Mouse (Mus musculus): ENCODE measurements at regions not wholly inside any gene's neighbourhood (a gene's known extent, or its start where the extent isn't known, plus 50 kb on each side); places are given as distances from the start of the nearest gene placed in this dataset.
A peak's percentile ranks its signal among the peaks of the same experiment; 100 is the strongest.

DNA sequence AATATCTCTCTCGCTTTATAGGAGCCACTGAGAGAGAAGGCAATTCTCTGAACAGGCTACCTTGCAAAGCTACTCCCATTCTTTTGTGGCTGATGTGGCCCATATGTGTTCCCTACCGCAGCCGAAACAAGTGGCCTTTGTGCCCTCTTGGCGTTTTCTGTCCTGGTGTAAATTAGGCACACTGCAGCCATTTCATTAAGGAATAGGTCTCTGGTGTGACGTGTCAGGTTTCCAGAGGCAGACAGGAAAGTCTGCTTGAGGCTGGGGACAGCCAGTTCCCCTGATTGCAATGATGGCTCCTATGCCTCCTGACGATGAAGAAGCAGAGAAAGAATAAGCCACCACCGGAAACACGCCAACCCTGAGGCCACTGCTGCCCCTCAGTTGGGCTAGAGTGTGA is 59.3 kb upstream of the Bcor start:
- peaks cover 10% of the 10 kb centered on the region for H3K27me3 ChIP-seq
- no peak overlapping the region for H3K9ac ChIP-seq
- H3K4me3 ChIP-seq: no peak overlapping the region
- H3K36me3 ChIP-seq: no peaks in the 10 kb centered on the region
- H3K4me2 ChIP-seq (replicated peaks): no peak overlapping the region
- 0 out of 2 replicates have a peak, but pooled peaks have one; percentile 36 for ATAC-seq (ENCODE audit: low FRiP score, low read depth)
- no peaks in the 10 kb centered on the region for H3K9me3 ChIP-seq
- H3K27ac ChIP-seq: no peak overlapping the region
- H3K4me1 ChIP-seq: peaks cover 7% of the 10 kb centered on the region; the same call in 1 of the 2 replicates
- 35% methylated on average over 8 of the region's 8 CpGs for WGBS

DNA sequence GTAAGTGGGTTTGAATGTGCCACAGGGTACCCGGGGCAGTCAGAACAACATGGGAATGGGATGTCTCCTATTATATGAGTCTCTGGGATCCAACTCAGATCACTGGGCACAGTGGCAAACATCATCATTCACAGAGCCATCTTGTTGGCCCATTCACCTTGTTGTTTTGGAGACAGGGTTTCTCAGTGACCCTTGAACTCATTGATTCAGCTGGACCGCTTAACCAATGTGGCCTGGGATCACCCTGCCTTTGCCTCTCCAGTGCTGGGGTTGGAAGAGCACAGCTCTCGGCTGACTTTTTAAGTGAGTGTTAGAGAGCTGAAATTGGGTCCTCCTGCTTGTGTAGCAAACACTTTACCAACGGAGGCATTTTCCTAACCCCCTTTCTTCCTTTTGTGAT is 64.2 kb upstream of the Bcor start:
- Histone ChIP-seq H3K4me3 (no peak overlapping the region), H3K9ac (no peak overlapping the region)
- 69% methylated on average over 4 of the region's 4 CpGs for WGBS

DNA sequence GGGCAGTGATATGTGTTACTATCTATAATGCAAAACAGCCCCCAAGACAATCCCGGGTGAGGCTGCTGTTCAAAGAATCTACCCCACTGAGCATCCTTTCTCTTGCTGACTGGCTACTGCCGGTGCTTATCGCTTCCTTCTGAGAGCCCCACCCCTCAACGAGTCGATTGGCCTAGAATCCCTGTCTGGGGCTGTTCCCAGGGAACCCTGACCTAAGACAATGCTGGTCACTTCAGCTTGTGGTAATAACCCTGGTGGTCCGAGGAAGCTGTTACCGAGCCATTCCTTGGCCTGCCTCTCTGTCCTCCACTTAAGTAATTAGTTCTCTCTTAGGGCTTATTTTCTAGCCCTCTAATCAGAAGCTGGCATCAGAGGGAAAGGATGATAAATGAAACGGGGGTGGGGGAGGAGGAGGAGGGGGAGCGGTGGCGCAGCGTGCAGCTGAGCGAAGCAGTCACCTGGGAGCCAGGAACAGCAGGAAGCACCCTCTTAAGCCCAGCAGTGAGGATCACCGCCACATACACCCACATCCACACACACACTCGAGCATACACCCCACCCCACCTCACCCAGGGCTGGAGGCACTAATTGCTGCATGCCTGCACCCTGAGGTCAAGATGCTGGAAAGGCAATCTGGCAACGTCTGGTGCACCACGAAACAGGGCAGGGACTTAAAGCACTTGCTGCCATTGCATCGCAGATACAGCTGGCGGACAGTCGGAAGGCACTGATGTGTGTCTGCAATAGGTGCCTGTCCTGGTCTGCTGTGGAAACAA is 65.1 kb upstream of the Bcor start:
- H3K9me3 ChIP-seq: no peaks in the 10 kb centered on the region
- ATAC-seq (ENCODE audit: low FRiP score, low read depth): no peak
- H3K27ac ChIP-seq: no peak overlapping the region
- H3K4me1 ChIP-seq: peaks cover 8% of the 10 kb centered on the region; the same call in 1 of the 2 replicates
- no peaks in the 10 kb centered on the region for H3K36me3 ChIP-seq
- no peak overlapping the region for H3K4me3 ChIP-seq
- H3K27me3 ChIP-seq: peaks cover 22% of the 10 kb centered on the region
- no peak overlapping the region for H3K9ac ChIP-seq
- WGBS: 8% methylated on average over 14 of the region's 19 CpGs
- peak overlapping the region; percentile 41 for H3K4me2 ChIP-seq (replicated peaks)

More for the DNA sequence above, 64.2 kb upstream of the Bcor start:
- Histone ChIP-seq H3K27ac (no peak overlapping the region), H3K9me3 (no peaks in the 10 kb centered on the region), H3K4me1 (peaks cover 11% of the 10 kb centered on the region; the same call in 1 of the 2 replicates), H3K4me2 (replicated peaks) (no peak overlapping the region), H3K36me3 (no peaks in the 10 kb centered on the region), H3K27me3 (peaks cover 22% of the 10 kb centered on the region)
- no peak for ATAC-seq (ENCODE audit: low FRiP score, low read depth)

DNA sequence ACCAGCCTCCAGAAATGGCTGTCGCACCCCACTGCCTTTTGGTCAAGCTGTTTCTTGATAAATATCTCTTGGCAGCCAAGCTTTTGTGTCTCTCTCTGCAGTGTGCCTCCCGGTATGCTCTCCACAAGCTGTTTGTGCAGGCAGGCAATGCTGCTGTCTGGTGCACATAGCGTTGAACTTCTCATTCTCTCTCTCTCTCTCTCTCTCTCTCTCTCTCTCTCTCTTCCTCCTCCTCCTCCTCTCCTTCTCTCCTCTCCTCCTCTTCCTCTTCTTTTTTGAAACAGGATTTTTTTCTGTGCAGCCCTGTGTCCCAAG is 65.7 kb upstream of the Bcor start:
- Histone ChIP-seq H3K9ac (no peak overlapping the region), H3K4me3 (no peak overlapping the region), H3K4me2 (replicated peaks) (peak overlapping the region; percentile 41), H3K4me1 (peaks cover 8% of the 10 kb centered on the region; the same call in 1 of the 2 replicates), H3K36me3 (no peaks in the 10 kb centered on the region), H3K9me3 (0 out of 2 replicates have a peak, but pooled peaks cover under 1% of the 10 kb centered on the region), H3K27me3 (peaks cover 22% of the 10 kb centered on the region), H3K27ac (no peak overlapping the region)
- no peak for ATAC-seq (ENCODE audit: low FRiP score, low read depth)
- 15% methylated on average over 3 of the region's 3 CpGs for WGBS

DNA sequence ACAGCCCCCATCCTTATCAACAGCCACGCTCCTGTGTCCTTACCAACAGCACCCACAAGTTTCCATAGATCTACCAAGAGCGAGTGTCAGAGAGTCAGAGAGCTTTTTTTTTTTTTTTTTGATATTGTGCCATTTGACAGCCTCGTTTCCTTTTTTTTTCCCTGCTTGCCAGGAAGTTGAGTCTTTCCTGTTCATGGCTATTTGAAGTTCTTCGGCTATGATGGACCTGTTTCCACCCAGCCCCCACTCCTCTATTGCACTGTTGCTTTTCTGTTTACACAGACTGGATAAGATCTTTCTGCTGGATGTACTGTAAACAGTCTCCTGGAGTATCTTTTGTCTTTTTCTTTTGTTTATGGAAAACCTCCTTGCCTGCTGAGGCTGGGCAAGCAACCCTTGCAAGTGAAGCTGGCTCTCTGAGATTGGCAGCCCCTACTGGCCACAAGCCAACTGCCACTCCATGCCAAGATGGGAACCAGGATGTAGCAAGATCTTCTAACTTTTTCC is 80.4 kb upstream of the Bcor start:
- Histone ChIP-seq H3K27me3 (no peaks in the 10 kb centered on the region), H3K4me1 (no peaks in the 10 kb centered on the region), H3K9ac (no peak overlapping the region), H3K4me2 (replicated peaks) (no peak overlapping the region), H3K27ac (no peak overlapping the region), H3K4me3 (no peak overlapping the region), H3K36me3 (no peaks in the 10 kb centered on the region), H3K9me3 (no peaks in the 10 kb centered on the region)
- WGBS: 70% methylated on average over 4 of the region's 4 CpGs
- ATAC-seq (ENCODE audit: low FRiP score, low read depth): no peak

DNA sequence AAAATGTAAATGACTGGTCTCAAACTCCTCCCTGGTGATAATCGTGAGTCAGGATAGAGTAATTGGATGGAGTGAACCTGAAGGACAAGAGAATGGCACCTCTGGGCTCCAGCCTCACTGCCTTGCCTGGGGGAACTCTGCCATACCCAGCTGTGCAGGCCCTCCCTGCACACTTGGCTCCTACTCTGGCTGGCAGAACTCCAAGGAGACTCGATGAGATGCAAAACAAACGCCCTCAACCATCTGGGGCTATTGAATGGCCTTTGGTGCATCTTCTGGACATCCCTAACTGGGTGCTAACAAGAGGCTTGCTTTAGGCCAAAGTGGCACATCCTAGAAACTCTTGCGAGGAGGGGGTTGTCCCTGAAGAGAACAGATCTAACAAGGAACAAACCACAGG is 81.6 kb upstream of the Bcor start:
- no peaks in the 10 kb centered on the region for H3K9me3 ChIP-seq
- ATAC-seq (ENCODE audit: low FRiP score, low read depth): no peak
- no peak overlapping the region for H3K27ac ChIP-seq
- H3K27me3 ChIP-seq: no peaks in the 10 kb centered on the region
- no peak overlapping the region for H3K4me2 ChIP-seq (replicated peaks)
- 57% methylated on average over 4 of the region's 4 CpGs for WGBS
- no peak overlapping the region for H3K4me3 ChIP-seq
- no peaks in the 10 kb centered on the region for H3K4me1 ChIP-seq
- H3K36me3 ChIP-seq: no peaks in the 10 kb centered on the region
- H3K9ac ChIP-seq: no peak overlapping the region

DNA sequence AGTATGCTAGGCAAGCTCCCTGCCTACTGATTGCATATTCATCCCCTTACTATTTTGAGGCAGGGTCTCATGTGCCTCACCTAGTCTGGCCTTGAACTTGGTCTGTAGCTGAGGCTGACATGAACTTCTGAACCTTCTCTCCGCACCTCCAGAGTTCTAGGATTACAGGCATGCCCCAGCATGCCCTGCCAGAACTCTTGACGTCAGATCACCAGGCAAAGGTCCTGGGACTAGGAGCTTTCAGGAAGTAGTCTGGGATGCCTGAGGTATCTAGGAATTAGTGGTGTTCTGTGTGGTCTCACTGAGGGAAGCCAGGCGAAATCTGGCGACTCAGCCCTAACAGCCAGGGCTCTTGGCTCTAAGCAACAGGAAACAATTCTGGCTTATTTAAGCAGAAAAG is 88.9 kb upstream of the Bcor start:
- no peaks in the 10 kb centered on the region for H3K4me1 ChIP-seq
- H3K9me3 ChIP-seq: no peaks in the 10 kb centered on the region
- WGBS: 45% methylated on average over 4 of the region's 4 CpGs
- H3K27ac ChIP-seq: no peak overlapping the region
- H3K27me3 ChIP-seq: peaks cover 19% of the 10 kb centered on the region; the same call in 1 of the 2 replicates
- H3K9ac ChIP-seq: no peak overlapping the region
- no peaks in the 10 kb centered on the region for H3K36me3 ChIP-seq
- no peak overlapping the region for H3K4me2 ChIP-seq (replicated peaks)
- ATAC-seq (ENCODE audit: low FRiP score, low read depth): no peak
- no peak overlapping the region for H3K4me3 ChIP-seq

DNA sequence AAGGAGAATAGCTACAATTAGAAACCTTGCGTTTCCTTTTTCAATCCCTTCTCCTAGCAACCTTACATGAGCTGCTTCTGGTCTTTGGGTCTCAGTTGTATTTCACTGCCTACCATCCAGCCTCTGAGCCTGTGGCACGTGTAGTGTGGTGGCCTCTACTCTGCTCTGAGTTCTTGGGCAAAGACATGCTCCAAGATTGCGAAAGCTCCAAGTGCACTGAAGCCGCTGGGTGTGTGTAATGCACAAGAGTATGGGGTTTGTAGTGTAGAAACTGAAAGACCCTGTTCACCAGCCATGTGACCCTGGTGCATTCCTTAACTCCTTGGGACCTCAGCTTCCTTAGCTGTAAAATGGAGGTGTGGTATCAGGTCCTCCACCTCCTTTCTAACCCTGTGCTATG is 89.8 kb upstream of the Bcor start:
- H3K4me3 ChIP-seq: no peak overlapping the region
- no peak overlapping the region for H3K4me2 ChIP-seq (replicated peaks)
- H3K36me3 ChIP-seq: no peaks in the 10 kb centered on the region
- ATAC-seq (ENCODE audit: low FRiP score, low read depth): no peak
- no peak overlapping the region for H3K9ac ChIP-seq
- H3K27me3 ChIP-seq: peaks cover 19% of the 10 kb centered on the region; the same call in 1 of the 2 replicates
- H3K4me1 ChIP-seq: no peaks in the 10 kb centered on the region
- WGBS: 72% methylated on average over 4 of the region's 4 CpGs
- no peak overlapping the region for H3K27ac ChIP-seq
- H3K9me3 ChIP-seq: no peaks in the 10 kb centered on the region

DNA sequence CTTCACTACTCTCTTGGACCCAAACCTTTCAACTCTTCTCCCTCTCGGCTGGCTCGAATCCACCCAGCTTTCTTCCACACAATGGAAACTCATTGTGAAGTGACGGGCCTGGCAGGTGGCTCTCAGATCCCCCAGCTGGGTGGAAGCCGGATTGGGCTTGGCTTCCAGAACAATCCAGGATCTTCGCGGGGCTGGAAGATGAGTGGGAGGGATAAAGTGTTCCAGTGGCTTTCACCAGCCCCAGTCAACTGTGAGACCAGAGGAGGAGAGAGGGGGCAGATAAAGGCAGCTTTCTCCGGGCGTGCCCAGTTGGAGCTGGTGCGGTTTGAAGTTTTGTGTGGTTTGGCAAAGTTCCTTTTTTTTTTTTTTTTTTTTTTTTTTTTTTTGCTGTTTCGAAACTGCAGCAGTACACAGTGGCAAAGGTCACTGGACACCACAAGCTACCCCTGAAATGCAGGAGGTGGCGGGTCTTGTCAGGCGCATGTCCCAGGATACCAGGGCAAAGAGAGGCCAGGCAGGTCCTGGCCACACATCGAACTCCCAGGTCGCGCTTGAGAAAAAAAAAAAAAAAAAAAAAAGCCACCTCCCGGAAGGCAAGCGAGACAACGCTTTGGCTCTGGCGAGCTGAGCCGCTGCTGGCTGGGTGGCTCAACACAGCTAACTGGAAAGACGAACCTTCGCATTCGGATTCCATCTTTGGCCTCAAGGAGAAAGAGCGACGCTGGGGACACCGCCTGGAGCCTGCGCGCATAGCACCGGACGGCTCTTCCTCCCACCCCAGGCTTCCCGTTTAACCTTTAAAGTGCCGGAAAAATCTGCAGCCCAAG is 91.9 kb upstream of the Bcor start:
- Histone ChIP-seq H3K4me2 (replicated peaks) (peak overlapping the region; percentile 64), H3K4me3 (peak overlapping the region; percentile 31), H3K9me3 (no peaks in the 10 kb centered on the region), H3K9ac (no peak overlapping the region), H3K36me3 (no peaks in the 10 kb centered on the region), H3K27me3 (peaks cover 23% of the 10 kb centered on the region; the same call in 1 of the 2 replicates), H3K27ac (no peak overlapping the region), H3K4me1 (no peaks in the 10 kb centered on the region)
- peak; percentile 80 for ATAC-seq (ENCODE audit: low FRiP score, low read depth)
- WGBS: 16% methylated on average over 32 of the region's 32 CpGs

DNA sequence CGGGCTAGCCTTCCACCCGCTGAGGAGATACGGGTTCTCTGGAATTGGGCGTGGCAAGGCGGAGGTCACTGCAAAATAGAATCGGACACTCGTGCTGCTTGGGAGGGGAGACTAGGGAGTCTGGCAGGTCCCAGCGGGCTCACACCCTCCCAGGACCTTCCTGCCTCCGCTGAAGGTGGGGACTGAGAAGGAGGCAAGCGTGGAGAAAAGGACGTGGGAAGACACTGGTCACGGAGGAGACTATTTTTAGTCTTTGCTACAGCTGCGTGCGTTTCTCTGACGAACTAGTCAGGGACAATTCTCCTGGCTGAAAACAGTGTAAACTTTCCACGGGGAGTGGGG is 92.5 kb upstream of the Bcor start:
- no peak; the same call in 1 of the 2 replicates for ATAC-seq (ENCODE audit: low FRiP score, low read depth)
- Histone ChIP-seq H3K27ac (no peak overlapping the region), H3K27me3 (peaks cover 25% of the 10 kb centered on the region; the same call in 1 of the 2 replicates), H3K4me1 (no peaks in the 10 kb centered on the region), H3K4me2 (replicated peaks) (peak overlapping the region; percentile 64), H3K9me3 (no peaks in the 10 kb centered on the region), H3K36me3 (no peaks in the 10 kb centered on the region), H3K9ac (0 out of 2 replicates have a peak overlapping the region, but pooled peaks have one; percentile 43), H3K4me3 (peak overlapping the region; percentile 31)
- WGBS: 13% methylated on average over 16 of the region's 16 CpGs

DNA sequence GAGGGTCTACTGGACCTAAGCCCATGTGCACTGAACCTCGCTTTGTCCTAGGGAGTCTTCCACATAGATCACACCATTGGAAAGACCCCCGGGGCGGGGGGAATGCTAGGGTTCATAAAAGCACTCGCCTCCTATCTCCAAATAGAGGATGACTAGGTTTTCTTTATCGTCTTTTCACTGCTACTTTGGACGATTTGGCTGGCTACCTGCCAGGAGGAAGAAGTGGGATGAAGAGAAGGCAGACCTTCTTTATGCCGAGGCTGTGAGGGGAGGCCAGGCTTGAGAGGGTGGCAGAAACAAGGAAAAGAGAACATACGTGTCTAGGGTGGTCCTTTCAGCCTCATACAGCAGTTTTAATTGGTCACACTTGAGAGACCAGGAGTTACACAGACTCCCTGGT is 96.6 kb upstream of the Bcor start:
- ATAC-seq (ENCODE audit: low FRiP score, low read depth): no peak
- Histone ChIP-seq H3K4me1 (no peaks in the 10 kb centered on the region), H3K9me3 (no peaks in the 10 kb centered on the region), H3K27me3 (peaks cover 19% of the 10 kb centered on the region; the same call in 1 of the 2 replicates), H3K27ac (no peak overlapping the region), H3K4me3 (no peak overlapping the region), H3K36me3 (no peaks in the 10 kb centered on the region), H3K9ac (no peak overlapping the region), H3K4me2 (replicated peaks) (no peak overlapping the region)
- WGBS: 76% methylated on average over 8 of the region's 8 CpGs

DNA sequence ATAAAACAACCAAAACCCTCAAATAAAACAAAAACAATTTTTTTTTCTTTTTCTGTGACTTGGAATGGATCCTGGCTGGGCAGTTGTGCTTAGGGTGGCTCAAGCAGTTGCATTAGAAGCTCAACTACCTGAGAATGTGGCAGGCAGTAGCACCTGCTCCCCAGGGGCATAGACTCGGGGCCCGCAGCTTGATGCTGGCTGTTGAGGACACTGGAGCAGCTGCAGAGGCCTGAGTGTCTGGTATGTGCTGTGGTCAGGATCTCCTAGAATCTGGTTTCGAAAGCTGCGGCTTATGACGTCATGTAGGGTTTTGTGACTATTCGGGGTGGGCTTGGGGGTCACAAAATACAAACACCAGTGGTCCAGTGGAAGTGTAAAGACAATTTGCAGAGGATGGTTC is 103.7 kb upstream of the Bcor start:
- no peak overlapping the region for H3K4me3 ChIP-seq
- H3K9ac ChIP-seq: no peak overlapping the region
- H3K36me3 ChIP-seq: no peaks in the 10 kb centered on the region
- no peaks in the 10 kb centered on the region for H3K9me3 ChIP-seq
- 72% methylated on average over 6 of the region's 6 CpGs for WGBS
- no peak overlapping the region for H3K27ac ChIP-seq
- no peaks in the 10 kb centered on the region for H3K4me1 ChIP-seq
- no peak for ATAC-seq (ENCODE audit: low FRiP score, low read depth)
- H3K27me3 ChIP-seq: peaks cover 11% of the 10 kb centered on the region; the same call in 1 of the 2 replicates
- H3K4me2 ChIP-seq (replicated peaks): no peak overlapping the region

Measured in limb, embryonic 13.5 days (tissue).